Mouse (Mus musculus) heart, embryonic 11.5 days (tissue): ENCODE results near the gene Islr2. TPM values are rescaled to one million over a fixed set of nuclear protein-coding genes. Genes with fewer than 3 reads are reported as not detected.
"Not testable (repeated sequence)": the region's sequence is repeated elsewhere in the genome, so short reads cannot be mapped to it uniquely, and the experiment has no call there.

Source experiments
- ATAC-seq: fragments of 200-750 bp; cut with Nextera tagmentation; replicated peaks from 2 replicates; pipeline ENCODE4 v1.8.0; 2017; ENCODE audit warnings: moderate library complexity; ENCODE audit not compliant: insufficient number of reproducible peaks, low FRiP score, low TSS enrichment
- H3K27ac ChIP-seq: fragments of 300-500 bp; sonication (generic); 2 replicates; pipeline ENCODE4 v1.5.1; 2014; ENCODE audit warnings: mild to moderate bottlenecking, low read depth, low read length
- H3K27me3 ChIP-seq: fragments of 300-500 bp; sonication (generic); 2 replicates; pipeline ENCODE4 v1.6.1; 2014; ENCODE audit warnings: mild to moderate bottlenecking, low read length, mixed read lengths; ENCODE audit not compliant: control insufficient read depth, insufficient read depth
- H3K36me3 ChIP-seq: fragments of 300-500 bp; sonication (generic); 2 replicates; pipeline ENCODE4 v1.6.1; 2014; ENCODE audit warnings: mild to moderate bottlenecking, low read length, moderate library complexity, mixed read lengths; ENCODE audit not compliant: control insufficient read depth, insufficient read depth
- H3K4me1 ChIP-seq: fragments of 300-500 bp; sonication (generic); 2 replicates; pipeline ENCODE4 v1.6.1; 2014; ENCODE audit warnings: low read length; ENCODE audit not compliant: control insufficient read depth, insufficient read depth
- H3K4me2 ChIP-seq: fragments of 300-500 bp; sonication (generic); 2 replicates; pipeline ENCODE4 v1.6.1; 2014; ENCODE audit warnings: mild to moderate bottlenecking, moderate library complexity
- H3K4me3 ChIP-seq: fragments of 300-500 bp; sonication (generic); 2 replicates; pipeline ENCODE4 v1.5.1; 2014; ENCODE audit warnings: low read depth, low read length
- H3K9ac ChIP-seq: fragments of 300-500 bp; sonication (generic); 2 replicates; pipeline ENCODE4 v1.6.1; 2014; ENCODE audit warnings: mild to moderate bottlenecking, low read depth, low read length, moderate library complexity
- H3K9me3 ChIP-seq: fragments of 300-500 bp; sonication (generic); replicated peaks from 2 replicates; pipeline ENCODE4 v1.6.1; 2016; ENCODE audit warnings: low read length; ENCODE audit not compliant: control insufficient read depth
- WGBS: fragments of 180-500 bp; shearing (Covaris S2); extraction: QIAGEN DNeasy Blood & Tissue Kit; methylation state at CpG from one replicate; pipeline ENCODE4 v1.1.7; 2014; ENCODE audit not compliant: insufficient replicate concordance; 5-methylcytosine and 5-hydroxymethylcytosine counted together
- polyA plus RNA-seq: library from polyadenylated mRNA; unstranded; fragments of >200 nt; fragmentation: Nextera tagmentation; extraction: Ambion mirVana; gene quantifications from 2 replicates; pipeline ENCODE4 v1.2.1, GENCODE M21; 2014

The Islr2 gene
- 0.19 and 0.27 TPM in 2 replicates for polyA plus RNA-seq

DNA sequence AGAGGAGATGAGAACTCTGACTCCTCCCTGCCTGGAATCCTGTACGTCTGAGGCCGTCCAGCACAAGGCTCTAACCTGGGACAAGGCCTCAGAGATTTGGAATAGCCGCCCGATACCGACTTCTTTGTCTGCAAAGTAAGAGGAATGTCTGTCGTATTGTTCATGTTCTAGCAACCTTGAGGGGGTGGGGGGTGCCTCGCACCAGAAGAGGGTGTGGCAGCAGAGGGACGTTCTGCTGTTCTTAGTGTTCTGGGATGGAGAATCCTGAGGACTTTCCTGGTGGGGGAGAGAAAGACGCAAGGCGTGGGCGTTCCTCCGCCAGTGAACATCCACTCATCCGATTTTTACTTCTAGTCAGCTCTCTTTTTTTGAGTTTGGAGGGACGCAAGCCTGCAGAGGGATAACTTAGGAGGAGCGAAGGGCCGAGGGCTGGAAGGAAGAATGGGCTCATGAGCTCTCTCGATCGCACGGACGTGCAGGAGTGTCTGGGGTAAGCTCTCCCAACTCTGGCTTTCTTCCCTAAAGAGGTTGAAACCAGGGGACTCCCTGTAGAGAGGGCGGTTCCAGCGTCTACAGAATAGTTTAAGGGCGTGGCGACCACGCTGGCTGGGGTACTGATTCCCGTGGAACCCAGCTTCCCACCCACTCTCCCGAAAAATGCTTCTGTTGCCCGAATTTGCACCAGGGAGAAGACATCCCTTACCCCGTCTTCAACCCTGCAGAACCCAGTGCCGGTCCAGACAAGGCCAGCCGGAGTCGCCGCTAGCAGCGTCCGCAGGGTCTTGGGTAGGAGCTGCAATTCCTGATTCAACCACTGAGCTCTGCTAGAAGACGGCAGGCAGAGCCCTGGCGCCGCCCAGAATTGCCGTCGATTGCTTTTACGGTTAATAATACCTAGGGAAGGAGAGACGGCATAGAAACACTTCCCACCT is at the start of gene Islr2, which contains the start of gene Islr:
Gene Islr2, minus strand, starts transcription at position 804 of the 932 bp plus-strand sequence.
Gene Islr, minus strand, starts transcription at position 791 of the 932 bp plus-strand sequence.
- 2% methylated on average over 42 of the region's 42 CpGs for WGBS

DNA sequence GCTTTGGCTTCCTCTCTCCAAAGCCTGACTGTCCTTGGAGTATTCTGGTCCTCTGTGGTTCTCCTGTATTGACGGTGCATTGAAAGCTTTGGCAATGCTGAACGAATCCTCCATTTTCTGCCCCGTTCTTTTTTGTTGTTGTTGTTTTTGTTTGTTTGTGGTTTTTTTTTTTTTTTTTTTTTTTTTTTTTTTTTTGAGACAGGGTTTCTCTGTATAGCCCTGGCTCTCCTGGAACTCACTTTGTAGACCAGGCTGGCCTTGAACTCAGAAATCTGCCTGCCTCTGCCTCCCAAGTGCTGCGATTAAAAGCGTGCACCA is 49.6 kb upstream of the Islr2 start:
- H3K9me3 ChIP-seq, H3K27ac ChIP-seq, H3K27me3 ChIP-seq, H3K36me3 ChIP-seq, ATAC-seq: not testable (repeated sequence)
- 60% methylated on average over 5 of the region's 5 CpGs for WGBS
- Histone ChIP-seq H3K4me2 (peak overlapping the region; percentile 84), H3K4me3 (peak overlapping the region; percentile 87), H3K4me1 (peaks cover 12% of the 10 kb centered on the region), H3K9ac (peak overlapping the region; percentile 85)

More for the DNA sequence above, at the start of gene Islr2, which contains the start of gene Islr:
- no peaks in the 10 kb centered on the region for H3K9me3 ChIP-seq
- peak within 1 kb of the TSS; percentile 73 for H3K4me2 ChIP-seq
- peak within 1 kb of the TSS; percentile 46; the same call in 1 of the 2 replicates for H3K9ac ChIP-seq
- H3K4me1 ChIP-seq = peaks cover 13% of the 10 kb centered on the region; the same call in 1 of the 2 replicates
- peak within 1 kb of the TSS; percentile 45 for H3K4me3 ChIP-seq
- ATAC-seq = peak; percentile 56
- peaks cover 56% of the 10 kb centered on the region for H3K27me3 ChIP-seq
- no peaks in the 10 kb centered on the region for H3K36me3 ChIP-seq
- H3K27ac ChIP-seq = no peak within 1 kb of the TSS

DNA sequence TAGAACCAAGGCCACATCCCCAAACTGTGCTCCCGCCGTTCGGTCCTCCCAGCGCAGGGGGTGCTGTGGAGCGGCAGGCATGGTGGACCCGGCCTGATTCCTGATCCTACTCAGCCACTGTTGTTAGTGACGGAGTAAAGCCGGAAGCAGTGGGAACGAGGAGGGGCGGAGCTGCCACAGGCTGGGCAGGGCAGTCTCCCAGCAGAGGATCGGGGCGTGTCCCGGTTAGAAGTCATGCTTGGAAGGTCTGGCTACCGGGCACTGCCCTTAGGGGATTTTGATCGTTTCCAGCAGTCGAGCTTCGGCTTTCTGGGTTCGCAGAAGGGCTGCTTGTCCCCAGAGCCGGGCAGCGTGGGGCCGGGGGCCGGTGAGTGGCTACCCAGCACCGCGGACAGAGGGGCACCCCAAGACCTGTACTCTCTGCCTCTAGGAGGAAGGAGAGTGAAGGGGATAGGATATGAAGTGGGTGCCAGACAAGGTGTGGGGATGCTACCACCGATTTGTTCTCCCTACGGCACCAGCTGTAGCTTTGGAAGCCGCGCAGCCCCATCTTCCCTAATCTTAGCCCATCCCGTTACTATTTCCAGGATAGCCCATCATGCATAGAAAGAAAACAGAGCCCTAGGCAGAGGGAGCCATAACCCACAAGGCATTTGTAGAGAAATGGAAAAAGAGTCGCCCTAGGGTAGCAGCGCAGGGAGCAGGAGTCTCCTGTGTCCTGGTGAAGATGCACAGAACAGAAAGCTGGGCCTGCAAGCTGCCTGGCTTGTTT is 49.1 kb upstream of the Islr2 start, which contains the start of gene Stoml1:
Gene Stoml1, plus strand, starts transcription at position 132 of the 772 bp plus-strand sequence.
- Histone ChIP-seq H3K27ac (peak within 1 kb of the TSS; percentile 70), H3K9me3 (no peaks in the 10 kb centered on the region), H3K4me1 (peaks cover 18% of the 10 kb centered on the region), H3K4me3 (peak within 1 kb of the TSS; percentile 87), H3K36me3 (no peaks in the 10 kb centered on the region; the same call in 1 of the 2 replicates), H3K9ac (peak within 1 kb of the TSS; percentile 85), H3K4me2 (peak within 1 kb of the TSS; percentile 84), H3K27me3 (no peaks in the 10 kb centered on the region)
- 1% methylated on average over 31 of the region's 31 CpGs for WGBS
- ATAC-seq = peak; percentile 92

DNA sequence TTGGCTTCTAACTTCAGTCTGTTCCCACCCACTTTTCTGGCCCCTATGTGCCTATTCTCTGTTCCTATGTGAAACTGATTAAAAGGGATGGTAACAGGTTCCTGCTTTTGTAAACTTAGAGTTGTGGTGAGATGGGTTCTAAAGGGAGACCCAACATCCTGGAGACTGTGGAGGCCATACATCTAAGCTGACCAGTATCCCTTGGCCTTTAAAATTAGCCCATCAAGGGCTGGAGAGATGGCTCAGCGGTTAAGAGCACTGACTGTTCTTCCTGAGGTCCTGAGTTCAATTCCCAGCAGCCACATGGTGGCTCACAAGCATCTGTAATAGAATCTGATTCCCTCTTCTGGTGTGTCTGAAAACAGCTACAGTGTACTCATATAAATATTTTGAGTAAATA is 46.6 kb upstream of the Islr2 start:
- not testable (repeated sequence) for H3K4me3 ChIP-seq, H3K9me3 ChIP-seq, H3K9ac ChIP-seq, H3K36me3 ChIP-seq, ATAC-seq, H3K27me3 ChIP-seq
- 85% methylated on average over 1 of the region's 1 CpGs for WGBS
- Histone ChIP-seq H3K4me2 (peak overlapping the region; percentile 80; the same call in 1 of the 2 replicates), H3K4me1 (peaks cover 30% of the 10 kb centered on the region), H3K27ac (peak overlapping the region; percentile 86)

DNA sequence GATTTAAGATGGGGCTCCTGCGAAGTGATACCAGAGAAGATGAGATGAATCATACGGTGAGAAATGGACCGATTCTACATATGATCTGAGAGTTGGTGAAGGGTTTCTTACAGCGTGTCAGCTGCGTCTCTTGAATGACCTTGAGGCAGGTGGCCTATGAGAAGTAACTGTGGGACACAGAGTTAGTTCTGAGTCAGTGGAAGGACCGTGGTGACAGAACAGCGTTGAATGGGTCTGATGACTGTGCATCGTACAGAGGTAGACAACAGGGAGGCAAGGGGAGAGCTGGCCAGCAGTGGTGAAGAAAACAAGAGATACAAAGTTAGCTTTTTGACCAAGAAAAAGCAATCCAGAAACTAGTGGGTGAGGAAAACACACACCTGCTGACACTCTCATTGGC is 46.2 kb upstream of the Islr2 start:
- H3K9me3 ChIP-seq = no peaks in the 10 kb centered on the region
- H3K4me1 ChIP-seq = peaks cover 30% of the 10 kb centered on the region
- H3K4me3 ChIP-seq = peak overlapping the region; percentile 68
- H3K9ac ChIP-seq = peak overlapping the region; percentile 90
- 67% methylated on average over 8 of the region's 8 CpGs for whole genome bisulfite sequencing
- H3K27ac ChIP-seq = peak overlapping the region; percentile 86
- peak overlapping the region; percentile 80 for H3K4me2 ChIP-seq
- H3K27me3 ChIP-seq = no peaks in the 10 kb centered on the region
- no peak for ATAC-seq
- no peaks in the 10 kb centered on the region for H3K36me3 ChIP-seq

DNA sequence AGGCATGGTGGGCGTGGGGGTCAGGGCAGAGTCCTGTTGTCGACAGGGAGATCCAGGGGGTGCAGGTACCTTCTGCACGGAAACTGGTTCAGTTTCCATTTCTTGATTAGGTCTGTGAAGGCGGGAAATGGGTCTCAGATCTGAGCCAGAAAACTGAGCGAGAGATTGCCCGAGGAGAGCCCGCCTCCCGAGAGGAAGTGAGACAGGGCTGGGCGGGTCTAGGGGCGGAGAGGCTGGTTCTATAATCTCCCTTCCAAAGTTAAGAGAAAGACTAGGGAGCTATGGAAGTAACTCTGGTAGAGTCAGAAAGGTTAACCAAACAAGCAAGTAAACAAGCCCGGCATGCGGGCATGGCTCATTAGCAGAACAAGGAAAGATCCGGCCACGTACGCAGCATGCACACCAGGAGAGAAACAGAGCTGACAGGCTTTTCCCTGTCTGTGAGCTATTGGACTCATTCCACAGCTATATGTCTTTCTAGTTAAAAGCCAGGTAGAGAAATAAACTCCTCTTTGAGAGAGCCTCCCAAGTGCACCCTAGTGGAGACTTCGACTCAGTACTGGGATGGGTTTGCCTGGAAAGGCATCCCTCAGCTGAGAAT is 45.6 kb upstream of the Islr2 start, which contains the start of gene Pml:
Gene Pml, minus strand, starts transcription at position 195 of the 601 bp plus-strand sequence.
- H3K4me1 ChIP-seq = peaks cover 30% of the 10 kb centered on the region
- H3K4me2 ChIP-seq = peak within 1 kb of the TSS; percentile 80
- peak within 1 kb of the TSS; percentile 90 for H3K9ac ChIP-seq
- no peaks in the 10 kb centered on the region for H3K9me3 ChIP-seq
- under 1% methylated on average over 16 of the region's 16 CpGs for WGBS
- H3K27me3 ChIP-seq = no peaks in the 10 kb centered on the region
- ATAC-seq = 0 out of 2 replicates have a peak, but pooled peaks have one; percentile 46
- peak within 1 kb of the TSS; percentile 68 for H3K4me3 ChIP-seq
- peak within 1 kb of the TSS; percentile 86 for H3K27ac ChIP-seq
- H3K36me3 ChIP-seq = no peaks in the 10 kb centered on the region

DNA sequence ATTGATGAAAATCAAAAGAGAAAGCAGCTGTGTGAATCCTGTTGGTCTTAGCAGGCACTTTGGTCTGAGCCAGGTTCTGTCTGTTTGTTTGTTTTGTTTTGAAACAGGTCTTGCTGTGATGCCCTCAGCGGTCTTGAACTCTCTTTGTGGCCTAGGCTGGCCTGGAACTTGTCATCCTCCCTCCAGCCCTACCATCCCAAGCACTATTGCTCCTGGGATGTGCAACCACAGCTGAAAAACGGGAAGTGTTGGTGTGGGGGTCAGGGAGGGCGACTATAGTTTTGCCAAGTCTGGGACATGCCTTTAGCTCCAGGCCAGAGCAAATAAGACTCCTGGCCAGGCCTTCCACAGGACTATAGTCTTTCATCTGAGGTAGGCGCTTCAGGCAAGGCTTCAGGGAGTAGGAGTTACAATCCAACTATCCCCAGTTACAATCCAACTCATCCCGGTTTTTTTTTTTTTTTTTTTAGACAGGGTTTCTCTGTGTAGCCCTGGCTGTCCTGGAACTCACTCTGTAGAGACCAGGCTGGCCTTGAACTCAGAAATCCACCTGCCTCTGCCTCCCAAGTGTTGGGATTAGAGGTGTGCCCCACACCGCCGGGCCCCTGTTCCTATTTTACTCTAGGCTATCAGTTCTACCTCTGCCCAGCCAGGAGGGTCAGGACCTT is 44.8 kb upstream of the Islr2 start:
- H3K27me3 ChIP-seq = no peaks in the 10 kb centered on the region
- H3K36me3 ChIP-seq = no peaks in the 10 kb centered on the region
- H3K9ac ChIP-seq = peak overlapping the region; percentile 90
- H3K4me3 ChIP-seq = peak overlapping the region; percentile 68
- peak overlapping the region; percentile 86 for H3K27ac ChIP-seq
- peaks cover 34% of the 10 kb centered on the region for H3K4me1 ChIP-seq
- no peaks in the 10 kb centered on the region for H3K9me3 ChIP-seq
- peak overlapping the region; percentile 80 for H3K4me2 ChIP-seq
- WGBS = 38% methylated on average over 7 of the region's 7 CpGs
- ATAC-seq = no peak
